Mouse (Mus musculus): Measurements from ENCODE around the gene Retn. TPM values are rescaled to one million over a fixed set of nuclear protein-coding genes. Genes with fewer than 3 reads are reported as not detected.

The Retn gene
- polyA plus RNA-seq, 1 experiment = not detected

DNA sequence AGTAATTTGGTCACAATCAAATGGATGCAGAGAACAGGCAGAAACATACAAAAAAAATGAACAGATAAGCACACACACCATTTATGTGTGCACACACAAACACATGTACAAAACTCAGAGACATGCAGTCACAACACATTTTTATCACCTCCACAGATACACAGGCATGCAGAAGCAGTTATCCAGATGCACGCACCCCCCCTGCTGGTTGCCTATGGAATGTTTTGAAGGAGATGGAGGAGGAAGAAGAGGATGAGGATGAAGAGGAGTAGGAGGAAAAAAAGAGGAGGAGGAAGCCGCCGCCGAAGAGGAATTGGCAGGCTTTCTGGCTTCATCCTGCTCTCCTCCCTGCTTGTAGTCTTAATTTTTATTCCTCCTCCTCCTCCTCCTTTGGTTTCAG, 50.1 kb downstream of the Retn start:
- Histone ChIP-seq H3K4me2 (ENCODE audit: low read depth) (no peak overlapping the region), H3ac (ENCODE audit: control insufficient read depth, insufficient read length) (no peak overlapping the region), H3K4me3 (no peak overlapping the region), H3K27me3 (ENCODE audit: control insufficient read depth, insufficient read depth, insufficient read length) (no peaks in the 10 kb centered on the region), H3K36me3 (ENCODE audit: control insufficient read depth, insufficient read depth) (no peaks in the 10 kb centered on the region), H3K79me2 (ENCODE audit: control insufficient read depth, insufficient read depth) (no peaks in the 10 kb centered on the region)
- TF ChIP-seq TCF3 (IDR thresholded peaks at IDR 0.05; ENCODE audit: insufficient read length, low read depth) (no peak), SRF (IDR thresholded peaks at IDR 0.05; ENCODE audit: control insufficient read depth, insufficient read length, low read depth) (no peak), TCF12 (IDR thresholded peaks at IDR 0.05; ENCODE audit: insufficient read depth, poor library complexity, severe bottlenecking) (no peak), MYOG (IDR thresholded peaks at IDR 0.05; ENCODE audit: control insufficient read depth in 1 of 3, insufficient read depth in 1 of 3, insufficient read length in 2 of 3, low read depth in 2 of 3) (no peak), USF1 (IDR thresholded peaks at IDR 0.05; ENCODE audit: low read depth) (no peak), MAX (IDR thresholded peaks at IDR 0.05; ENCODE audit: low read depth) (no peak), E2F4 (IDR thresholded peaks at IDR 0.05; ENCODE audit: insufficient read depth) (no peak), POLR2A (IDR thresholded peaks at IDR 0.05; ENCODE audit: insufficient read length, low read depth) (no peak), MYOD1 (IDR thresholded peaks at IDR 0.05; ENCODE audit: control insufficient read depth in 1 of 3, insufficient read length in 2 of 3, low read depth in 2 of 3) (no peak), REST (IDR thresholded peaks at IDR 0.05; ENCODE audit: insufficient read depth, insufficient read length) (no peak), POLR2AphosphoS2 (IDR thresholded peaks at IDR 0.05; ENCODE audit: insufficient read length, low read depth) (no peak), CEBPB (IDR thresholded peaks at IDR 0.05; ENCODE audit: insufficient read depth, poor library complexity, severe bottlenecking) (no peak)

DNA sequence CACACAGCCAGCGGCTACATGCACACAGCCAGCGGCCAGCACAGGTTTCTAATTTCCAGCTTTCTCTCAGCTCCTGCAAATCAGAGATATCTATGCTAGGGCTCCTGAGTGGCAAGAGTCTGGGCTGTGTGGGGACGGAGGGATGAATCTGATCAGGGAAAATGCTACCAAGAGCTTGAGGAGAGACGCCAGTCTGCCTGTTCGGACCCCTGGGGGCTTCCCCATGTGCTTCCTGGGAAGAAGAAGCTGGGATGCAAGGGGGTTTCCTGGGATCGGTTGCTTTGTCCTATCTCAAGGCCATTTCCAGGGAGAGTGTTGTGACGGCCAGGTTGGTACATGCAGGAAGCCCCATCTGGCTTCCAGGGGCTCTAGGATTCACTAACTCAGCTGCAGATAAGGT, 52.0 kb downstream of the Retn start:
- no peak for TF ChIP-seq MYOG (IDR thresholded peaks at IDR 0.05; ENCODE audit: control insufficient read depth in 1 of 3, insufficient read depth in 1 of 3, insufficient read length in 2 of 3, low read depth in 2 of 3)
- no peak for TF ChIP-seq TCF3 (IDR thresholded peaks at IDR 0.05; ENCODE audit: insufficient read length, low read depth)
- no peak for TF ChIP-seq USF1 (IDR thresholded peaks at IDR 0.05; ENCODE audit: low read depth)
- no peak for TF ChIP-seq SRF (IDR thresholded peaks at IDR 0.05; ENCODE audit: control insufficient read depth, insufficient read length, low read depth)
- TF ChIP-seq MAX (IDR thresholded peaks at IDR 0.05; ENCODE audit: low read depth) = no peak
- TF ChIP-seq TCF12 (IDR thresholded peaks at IDR 0.05; ENCODE audit: insufficient read depth, poor library complexity, severe bottlenecking) = no peak
- TF ChIP-seq E2F4 (IDR thresholded peaks at IDR 0.05; ENCODE audit: insufficient read depth) = no peak
- TF ChIP-seq CEBPB (IDR thresholded peaks at IDR 0.05; ENCODE audit: insufficient read depth, poor library complexity, severe bottlenecking) = no peak
- TF ChIP-seq POLR2A (IDR thresholded peaks at IDR 0.05; ENCODE audit: insufficient read length, low read depth) = no peak
- no peak for TF ChIP-seq POLR2AphosphoS2 (IDR thresholded peaks at IDR 0.05; ENCODE audit: insufficient read length, low read depth)
- no peak for TF ChIP-seq REST (IDR thresholded peaks at IDR 0.05; ENCODE audit: insufficient read depth, insufficient read length)
- TF ChIP-seq MYOD1 (IDR thresholded peaks at IDR 0.05; ENCODE audit: control insufficient read depth in 1 of 3, insufficient read length in 2 of 3, low read depth in 2 of 3) = no peak
- H3K79me2 ChIP-seq (ENCODE audit: control insufficient read depth, insufficient read depth) = no peaks in the 10 kb centered on the region
- H3ac ChIP-seq (ENCODE audit: control insufficient read depth, insufficient read length) = no peak overlapping the region
- no peak overlapping the region for H3K4me2 ChIP-seq (ENCODE audit: low read depth)
- H3K27me3 ChIP-seq (ENCODE audit: control insufficient read depth, insufficient read depth, insufficient read length) = no peaks in the 10 kb centered on the region
- H3K4me3 ChIP-seq = no peak overlapping the region
- H3K36me3 ChIP-seq (ENCODE audit: control insufficient read depth, insufficient read depth) = no peaks in the 10 kb centered on the region

Other genes starting within 250 kb of the Retn start
- gene Pex11g, start 188.1 kb upstream of the Retn start, polyA plus RNA-seq (2012; fragmentation: generic; extraction: Trizol) = 5.5 TPM
- gene Tex45, start 184.9 kb upstream of the Retn start, polyA plus RNA-seq (2012; fragmentation: generic; extraction: Trizol) = not detected
- gene Zfp358, start 162.6 kb upstream of the Retn start, polyA plus RNA-seq (2012; fragmentation: generic; extraction: Trizol) = 29.2 TPM
- gene Mcoln1, start 155.3 kb upstream of the Retn start, polyA plus RNA-seq (2012; fragmentation: generic; extraction: Trizol) = 44.1 TPM
- 14.8 TPM for gene Pnpla6, start 140.4 kb upstream of the Retn start, polyA plus RNA-seq (2012; fragmentation: generic; extraction: Trizol)
- 0.05 TPM for gene C330021F23Rik, start 87.8 kb upstream of the Retn start, polyA plus RNA-seq (2012; fragmentation: generic; extraction: Trizol)
- 0.05 TPM for gene Camsap3, start 68.5 kb upstream of the Retn start, polyA plus RNA-seq (2012; fragmentation: generic; extraction: Trizol)
- 44.6 TPM for gene Xab2, start 34.5 kb upstream of the Retn start, polyA plus RNA-seq (2012; fragmentation: generic; extraction: Trizol)
- gene Pet100, start 34.2 kb upstream of the Retn start, polyA plus RNA-seq (2012; fragmentation: generic; extraction: Trizol) = 51.7 TPM
- 0.62 TPM for gene Pcp2, start 30.2 kb upstream of the Retn start, polyA plus RNA-seq (2012; fragmentation: generic; extraction: Trizol)
- 7.7 TPM for gene Stxbp2, start 24.8 kb upstream of the Retn start, polyA plus RNA-seq (2012; fragmentation: generic; extraction: Trizol)
- gene Mcemp1, start 10.0 kb downstream of the Retn start, polyA plus RNA-seq (2012; fragmentation: generic; extraction: Trizol) = not detected
- gene Fcor, start 16.6 kb downstream of the Retn start, polyA plus RNA-seq (2012; fragmentation: generic; extraction: Trizol) = 0.32 TPM
- 35.8 TPM for gene Trappc5, start 20.5 kb downstream of the Retn start, polyA plus RNA-seq (2012; fragmentation: generic; extraction: Trizol)
- gene Fcer2a, start 38.4 kb downstream of the Retn start, polyA plus RNA-seq (2012; fragmentation: generic; extraction: Trizol) = 0.02 TPM
- gene Clec4g, start 64.9 kb downstream of the Retn start, polyA plus RNA-seq (2012; fragmentation: generic; extraction: Trizol) = not detected
- gene Cd209a, start 93.2 kb downstream of the Retn start, polyA plus RNA-seq (2012; fragmentation: generic; extraction: Trizol) = not detected
- gene Cd209e, start 198.5 kb downstream of the Retn start, polyA plus RNA-seq (2012; fragmentation: generic; extraction: Trizol) = not detected
- not detected for gene Cd209d, start 222.8 kb downstream of the Retn start, polyA plus RNA-seq (2012; fragmentation: generic; extraction: Trizol)

Measured in myocyte (in vitro differentiated cells).